Mouse (Mus musculus) embryonic facial prominence, embryonic 13.5 days (tissue): Measurements from ENCODE around the gene Raet1e. TPM values are rescaled to one million over a fixed set of nuclear protein-coding genes. Genes with fewer than 3 reads are reported as not detected.
A peak's percentile ranks its signal among the peaks of the same experiment; 100 is the strongest.
"Not testable (repeated sequence)": the region's sequence is repeated elsewhere in the genome, so short reads cannot be mapped to it uniquely, and the experiment has no call there.

Experiments
- ATAC-seq: fragments of 200-750 bp; cut with Nextera tagmentation; 2 replicates; pipeline ENCODE4 v1.8.0; 2017; ENCODE audit warnings: low read depth; ENCODE audit not compliant: insufficient number of reproducible peaks, insufficient read depth, low FRiP score, low TSS enrichment
- H3K27ac ChIP-seq: fragments of 300-500 bp; sonication (generic); 2 replicates; pipeline ENCODE4 v1.5.1; 2015; ENCODE audit warnings: moderate library complexity, mild to moderate bottlenecking, inconsistent platforms
- H3K27me3 ChIP-seq: fragments of 300-500 bp; sonication (generic); 2 replicates; pipeline ENCODE4 v1.6.1; 2015; ENCODE audit warnings: mild to moderate bottlenecking, inconsistent platforms
- H3K36me3 ChIP-seq: fragments of 300-500 bp; sonication (generic); 2 replicates; pipeline ENCODE4 v1.6.1; 2015; ENCODE audit warnings: mild to moderate bottlenecking, inconsistent platforms
- H3K4me1 ChIP-seq: fragments of 300-500 bp; sonication (generic); 2 replicates; pipeline ENCODE4 v1.6.1; 2015; ENCODE audit warnings: inconsistent platforms
- H3K4me2 ChIP-seq: fragments of 300-500 bp; sonication (generic); 2 replicates; pipeline ENCODE4 v1.6.1; 2015; ENCODE audit warnings: moderate library complexity, mild to moderate bottlenecking, inconsistent platforms
- H3K4me3 ChIP-seq: fragments of 300-500 bp; sonication (generic); 2 replicates; pipeline ENCODE4 v1.5.1; 2015; ENCODE audit warnings: mild to moderate bottlenecking, inconsistent platforms
- H3K9ac ChIP-seq: fragments of 300-500 bp; sonication (generic); 2 replicates; pipeline ENCODE4 v1.6.1; 2015; ENCODE audit warnings: mild to moderate bottlenecking, inconsistent platforms
- H3K9me3 ChIP-seq: fragments of 300-500 bp; sonication (generic); 2 replicates; pipeline ENCODE4 v1.6.1; 2016; ENCODE audit warnings: inconsistent platforms
- WGBS: fragments of 180-500 bp; shearing (Covaris S2); methylation state at CpG from one replicate; pipeline ENCODE4 v1.1.7; 2015; ENCODE audit warnings: mixed read lengths; 5-methylcytosine and 5-hydroxymethylcytosine counted together
- polyA plus RNA-seq: library from polyadenylated mRNA; unstranded; fragments of >200 nt; fragmentation: Nextera tagmentation; extraction: Ambion mirVana; gene quantifications from 2 replicates; pipeline ENCODE4 v1.2.1, GENCODE M21; 2015

Raet1e gene
- polyA plus RNA-seq, 1 experiment from 2014 or later: 5.8 TPM

DNA sequence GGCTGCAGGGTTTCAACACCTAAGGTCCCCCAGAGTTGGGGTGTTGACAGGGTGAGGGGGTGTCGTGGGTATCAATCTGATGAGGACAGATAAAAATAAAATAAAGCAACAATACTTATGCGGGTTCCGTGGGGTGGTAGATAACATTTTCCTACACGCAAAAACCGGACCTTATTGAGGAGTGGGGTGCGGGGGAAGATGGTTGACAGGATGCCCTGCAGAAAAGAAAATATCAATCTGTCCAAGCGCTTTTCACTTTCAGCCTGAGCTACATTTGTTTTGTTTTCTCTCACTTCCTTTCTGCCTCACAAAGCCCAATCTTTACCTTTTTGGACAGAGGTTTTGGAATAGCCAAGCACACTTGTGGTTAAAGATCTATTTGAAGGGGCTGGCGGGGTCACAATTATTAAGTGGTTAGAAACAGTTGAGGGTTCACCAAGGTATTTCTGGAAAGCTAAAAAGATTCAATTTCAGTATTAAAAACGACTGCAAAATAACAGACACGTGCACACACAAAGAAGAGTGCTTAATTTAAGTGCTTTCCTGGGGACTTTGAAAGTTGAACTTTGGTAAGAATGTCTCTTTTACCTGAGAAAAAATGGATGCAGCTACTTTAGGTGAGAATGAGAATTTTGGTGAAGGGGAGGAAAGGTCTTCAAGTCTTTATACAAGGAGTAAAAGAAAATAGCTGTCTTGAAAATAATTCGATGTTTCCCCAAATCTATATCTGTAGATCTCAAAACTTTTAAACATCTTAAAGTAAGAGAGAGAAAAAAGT lies 6.3 kb upstream of the Raet1e start:
- H3K9ac ChIP-seq, H3K36me3 ChIP-seq, H3K9me3 ChIP-seq, H3K4me3 ChIP-seq, H3K27ac ChIP-seq, H3K4me2 ChIP-seq, ATAC-seq: not testable (repeated sequence)
- H3K27me3 ChIP-seq: peaks cover 67% of the 10 kb centered on the region
- peaks cover 18% of the 10 kb centered on the region for H3K4me1 ChIP-seq
- 3% methylated on average over 11 of the region's 11 CpGs for WGBS

DNA sequence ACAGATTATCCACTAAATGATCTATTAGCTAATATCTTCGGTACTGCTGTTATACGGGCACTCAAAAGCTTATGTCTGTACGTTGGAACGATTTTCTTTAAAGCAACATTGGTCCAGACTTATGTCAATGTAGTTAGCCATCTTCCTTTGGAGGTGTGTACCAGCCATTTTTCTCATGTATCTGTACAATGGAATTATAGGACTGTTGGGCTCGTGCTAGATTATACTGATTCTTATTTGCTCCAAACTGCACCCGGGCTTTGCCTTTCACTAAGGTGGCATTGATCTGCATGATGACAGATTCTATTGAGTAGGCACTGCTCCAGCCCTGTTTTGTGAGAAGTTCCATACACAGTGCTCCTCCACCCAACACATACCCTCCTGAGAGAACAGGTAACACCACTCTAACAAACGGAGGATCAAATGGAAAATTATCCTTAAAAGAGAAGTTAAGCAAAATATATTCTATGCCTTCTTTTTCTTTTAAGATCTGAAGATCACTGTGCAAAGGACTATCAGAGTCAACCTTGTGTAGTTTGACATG lies 5.2 kb upstream of the Raet1e start:
- not testable (repeated sequence) for ATAC-seq, H3K9me3 ChIP-seq, H3K9ac ChIP-seq, H3K36me3 ChIP-seq, H3K4me2 ChIP-seq, H3K4me3 ChIP-seq, H3K27ac ChIP-seq
- peaks cover 77% of the 10 kb centered on the region for H3K27me3 ChIP-seq
- H3K4me1 ChIP-seq: peaks cover 19% of the 10 kb centered on the region
- WGBS: 7% methylated on average over 7 of the region's 7 CpGs

DNA sequence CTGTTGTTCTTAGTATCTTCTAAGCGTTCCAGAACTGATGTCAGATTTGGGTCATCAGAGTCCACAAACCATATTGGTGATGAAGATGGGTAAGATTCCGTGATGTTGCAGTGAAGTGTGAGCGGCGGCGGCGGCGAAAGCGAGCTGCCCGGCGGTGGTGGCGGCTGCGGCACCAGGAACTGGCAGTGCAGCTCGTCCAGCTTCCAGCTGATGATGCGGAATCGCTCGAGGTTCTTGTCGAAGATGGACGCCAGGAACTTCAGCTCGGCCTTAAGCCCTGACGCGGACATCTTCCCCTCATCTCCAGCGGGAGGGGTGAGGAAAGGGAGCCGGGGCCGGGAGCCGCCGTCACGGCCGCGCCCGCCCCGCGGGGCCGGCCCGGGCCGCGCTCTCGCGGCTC lies 4.2 kb upstream of the Raet1e start:
- peak overlapping the region; percentile 56 for H3K4me2 ChIP-seq
- H3K27me3 ChIP-seq: peaks cover 86% of the 10 kb centered on the region
- not testable (repeated sequence) for ATAC-seq

DNA sequence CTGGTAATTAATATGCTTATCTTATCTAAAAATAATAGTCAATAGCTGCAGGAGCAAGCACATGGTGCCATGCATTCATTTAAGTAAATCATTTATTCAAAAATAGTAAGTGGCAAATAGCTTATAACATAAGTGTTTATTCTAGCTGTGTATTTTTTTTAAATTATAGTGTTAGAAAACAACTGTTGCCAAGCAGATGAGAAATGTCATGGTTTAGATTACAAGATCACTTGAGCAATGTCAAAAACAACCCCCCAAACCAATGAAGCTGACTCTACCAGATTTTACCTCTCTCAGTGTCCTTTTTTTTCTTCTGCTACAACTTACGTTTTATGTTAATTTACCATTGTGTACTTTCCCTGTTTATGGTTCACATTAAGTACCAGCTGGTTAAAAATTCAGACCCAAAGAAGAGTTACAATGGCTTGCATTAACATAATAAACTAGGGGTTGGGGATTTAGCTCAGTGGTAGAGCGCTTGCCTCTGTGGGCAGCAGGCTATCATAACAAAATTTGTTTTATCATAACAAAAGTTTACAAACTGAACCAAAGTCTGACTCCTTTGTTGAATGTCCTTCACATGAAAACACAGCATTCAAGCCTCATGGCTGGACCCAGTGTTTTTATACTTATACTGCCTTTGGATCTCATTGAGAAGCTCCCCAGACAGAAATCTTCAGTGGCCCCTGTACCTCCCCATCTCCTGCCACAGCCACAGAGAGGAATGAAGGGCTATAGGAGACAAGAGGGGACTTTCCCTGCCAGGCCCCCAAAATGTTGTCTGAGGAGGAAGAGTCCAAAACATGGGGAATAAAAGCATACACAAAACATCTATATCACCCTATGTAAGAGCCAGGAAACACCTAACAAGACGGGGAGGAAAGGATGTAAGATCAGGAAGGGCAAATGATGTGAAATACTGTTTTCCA lies 3.2 kb upstream of the Raet1e start:
- Histone ChIP-seq H3K36me3 (no peaks in the 10 kb centered on the region), H3K27ac (no peak overlapping the region), H3K9ac (no peak overlapping the region), H3K4me2 (no peak overlapping the region), H3K4me1 (peaks cover 23% of the 10 kb centered on the region), H3K27me3 (peaks cover 88% of the 10 kb centered on the region), H3K9me3 (no peaks in the 10 kb centered on the region), H3K4me3 (no peak overlapping the region)
- WGBS: 7% methylated on average over 3 of the region's 3 CpGs
- ATAC-seq: no peak

More for the DNA sequence above, 4.2 kb upstream of the Raet1e start:
- peak overlapping the region; percentile 31 for H3K4me3 ChIP-seq
- H3K9me3 ChIP-seq, H3K27ac ChIP-seq, H3K36me3 ChIP-seq: not testable (repeated sequence)
- H3K9ac ChIP-seq: 0 out of 2 replicates have a peak overlapping the region, but pooled peaks have one; percentile 36
- H3K4me1 ChIP-seq: peaks cover 27% of the 10 kb centered on the region
- WGBS: under 1% methylated on average over 38 of the region's 38 CpGs

DNA sequence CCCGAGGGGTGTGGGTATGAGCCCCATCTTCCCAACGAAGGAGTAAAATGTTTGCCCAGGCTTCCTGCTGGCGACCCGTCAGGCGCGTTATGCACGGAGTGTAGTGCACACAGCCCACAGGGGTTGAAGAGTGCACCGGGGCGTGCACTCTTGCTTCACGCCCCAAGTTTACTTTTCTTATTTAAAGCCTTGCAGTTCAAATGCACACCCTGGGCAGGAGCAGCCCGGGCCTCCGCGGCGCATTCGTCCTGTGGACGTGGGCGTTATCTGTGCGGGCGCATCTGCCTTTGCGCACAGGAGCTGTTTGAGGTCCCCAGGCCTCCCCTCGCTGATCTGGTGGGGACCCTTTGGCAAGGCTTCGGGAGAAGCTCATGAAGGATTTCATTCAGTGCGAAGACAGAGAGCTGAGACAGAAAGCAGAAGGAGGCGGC lies 777 bp downstream of the Raet1e start:
- Histone ChIP-seq H3K4me3 (peak overlapping the region; percentile 37), H3K9me3 (no peaks in the 10 kb centered on the region), H3K36me3 (no peaks in the 10 kb centered on the region), H3K4me1 (peaks cover 12% of the 10 kb centered on the region), H3K27me3 (peaks cover 83% of the 10 kb centered on the region), H3K27ac (no peak overlapping the region), H3K4me2 (peak overlapping the region; percentile 57), H3K9ac (no peak overlapping the region)
- ATAC-seq: no peak
- WGBS: under 1% methylated on average over 24 of the region's 24 CpGs

DNA sequence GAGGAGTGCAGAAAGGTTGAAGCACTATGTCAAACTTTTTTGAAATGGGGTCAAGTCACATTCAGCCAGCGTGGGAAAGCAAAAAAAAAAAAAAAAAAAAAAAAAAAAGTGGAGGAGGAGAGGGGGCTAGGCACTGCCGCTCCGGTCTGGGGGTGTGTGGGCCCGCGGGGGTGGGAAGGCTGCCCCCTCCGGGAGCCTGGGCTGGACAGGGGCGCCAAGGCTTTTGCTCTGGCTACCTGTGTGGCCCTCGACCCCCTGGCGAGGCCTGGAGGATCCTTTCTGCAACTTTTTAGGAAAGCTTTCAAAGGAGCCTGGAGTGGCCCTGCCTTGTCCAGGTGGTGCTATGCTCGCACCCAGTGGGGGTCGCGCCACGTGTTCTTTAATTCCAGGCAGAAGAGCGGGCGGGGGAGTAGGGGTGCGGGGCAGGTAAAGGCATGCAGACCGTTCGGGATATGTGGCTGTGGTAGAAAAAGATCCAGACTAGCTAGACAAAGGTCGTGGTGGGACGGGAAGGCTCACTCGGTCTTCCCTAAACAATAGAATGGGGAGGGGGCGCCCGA lies 1.3 kb downstream of the Raet1e start:
- Histone ChIP-seq H3K4me3 (no peak overlapping the region), H3K9me3 (no peaks in the 10 kb centered on the region), H3K4me2 (no peak overlapping the region), H3K27ac (no peak overlapping the region), H3K27me3 (peaks cover 80% of the 10 kb centered on the region), H3K4me1 (peaks cover 12% of the 10 kb centered on the region), H3K9ac (no peak overlapping the region), H3K36me3 (no peaks in the 10 kb centered on the region)
- WGBS: 2% methylated on average over 23 of the region's 23 CpGs
- ATAC-seq: no peak

DNA sequence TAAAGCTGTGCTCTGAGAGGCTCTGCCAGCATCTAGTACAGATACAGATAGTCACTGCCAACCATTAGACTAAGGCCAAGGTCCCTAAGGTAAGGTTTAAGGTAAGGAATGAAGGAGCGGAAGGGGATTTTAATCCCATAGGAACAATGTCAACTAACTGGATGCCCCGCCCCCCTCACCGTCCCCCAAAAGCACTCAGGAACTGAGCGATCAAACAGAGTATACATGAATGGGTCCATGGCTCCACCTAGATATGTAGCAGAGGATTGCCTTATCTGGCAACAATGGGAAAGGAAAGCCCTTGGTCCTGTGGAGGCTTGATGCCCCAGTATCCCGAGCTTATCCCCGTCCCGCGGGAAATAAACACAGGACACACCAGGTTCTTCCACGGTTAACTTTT lies 4.9 kb downstream of the Raet1e start:
- H3K27ac ChIP-seq, H3K9ac ChIP-seq, ATAC-seq, H3K36me3 ChIP-seq, H3K9me3 ChIP-seq, H3K4me1 ChIP-seq: not testable (repeated sequence)
- WGBS: 6% methylated on average over 9 of the region's 9 CpGs
- Histone ChIP-seq H3K27me3 (peaks cover 47% of the 10 kb centered on the region), H3K4me3 (peak overlapping the region; percentile 17; the same call in 1 of the 2 replicates), H3K4me2 (peak overlapping the region; percentile 50)

DNA sequence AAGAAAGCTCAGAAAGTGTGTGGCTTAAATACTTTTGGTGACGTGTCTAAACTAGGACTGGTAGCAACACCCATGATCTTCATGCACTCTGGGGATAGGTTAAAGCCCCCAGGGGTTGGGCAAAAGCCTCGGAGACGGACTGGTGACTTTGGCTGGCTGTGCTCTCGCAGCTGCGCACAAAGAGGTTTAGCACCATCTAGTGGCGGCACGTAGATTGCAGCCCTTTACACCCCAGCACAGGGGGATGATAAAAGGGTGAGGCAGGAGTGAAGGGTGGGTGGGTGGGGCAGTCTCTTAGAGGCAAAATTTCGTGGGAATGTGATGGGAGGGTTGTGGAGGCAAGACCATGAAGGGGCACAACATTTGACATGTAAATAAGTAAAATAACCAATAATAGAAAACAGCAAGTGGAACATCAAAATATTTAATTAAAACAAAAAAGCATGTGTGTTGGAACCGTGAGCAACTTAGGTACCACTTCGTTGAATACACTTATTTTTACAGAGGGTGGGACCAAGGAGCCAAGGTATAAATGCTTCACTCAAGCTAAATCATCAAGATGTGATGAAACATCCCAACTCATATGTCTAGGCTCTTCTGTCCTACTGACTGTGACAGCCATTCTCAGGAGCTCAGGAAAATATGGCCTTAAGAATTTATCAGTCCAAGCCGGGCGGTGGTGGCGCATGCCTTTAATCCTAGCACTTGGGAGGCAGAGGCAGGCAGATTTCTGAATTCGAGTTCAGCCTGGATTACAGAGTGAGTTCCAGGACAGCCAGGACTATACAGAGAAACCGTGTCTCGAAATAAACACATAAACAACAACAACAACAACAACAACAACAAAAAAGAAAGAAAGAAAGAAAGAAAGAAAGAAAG lies 5.6 kb downstream of the Raet1e start:
- H3K27ac ChIP-seq, H3K4me1 ChIP-seq, H3K36me3 ChIP-seq, H3K9me3 ChIP-seq, ATAC-seq, H3K9ac ChIP-seq: not testable (repeated sequence)
- H3K4me2 ChIP-seq: peak overlapping the region; percentile 50
- WGBS: 35% methylated on average over 16 of the region's 16 CpGs
- H3K4me3 ChIP-seq: peak overlapping the region; percentile 17; the same call in 1 of the 2 replicates
- H3K27me3 ChIP-seq: peaks cover 40% of the 10 kb centered on the region

DNA sequence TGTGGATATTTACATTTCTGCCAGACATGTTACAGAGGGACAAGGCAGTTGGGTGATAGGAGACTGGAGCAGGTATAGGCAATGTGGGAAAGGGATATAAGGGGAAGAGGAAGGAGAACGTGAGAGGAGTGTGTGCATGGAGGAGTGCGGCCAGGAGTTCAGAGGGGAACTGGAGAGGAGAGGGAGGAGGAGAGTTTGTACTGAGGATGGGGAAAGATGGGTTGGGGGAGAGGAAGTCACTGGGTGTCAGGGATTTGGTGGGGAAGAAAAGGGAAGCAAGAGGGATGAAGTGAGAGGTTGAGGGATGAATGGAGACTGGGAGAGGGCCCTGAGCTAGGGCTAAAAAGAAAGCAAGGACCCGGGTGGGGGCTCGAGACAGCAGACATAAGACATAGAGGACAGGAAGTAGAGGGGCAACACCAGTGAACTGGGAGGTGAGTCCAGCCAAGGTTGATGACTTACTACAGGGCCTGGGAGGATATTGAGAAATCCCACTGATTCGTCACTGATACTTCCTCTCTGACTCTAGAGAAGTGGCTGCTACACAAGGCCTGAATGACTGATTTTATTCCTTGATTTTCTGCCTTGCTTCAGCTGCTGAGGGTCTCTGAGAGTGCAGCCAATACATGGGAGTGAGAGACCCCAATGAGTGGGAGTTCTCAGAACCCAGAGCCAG lies 7.1 kb downstream of the Raet1e start:
- H3K4me2 ChIP-seq, H3K9me3 ChIP-seq, H3K36me3 ChIP-seq, H3K9ac ChIP-seq, ATAC-seq, H3K4me1 ChIP-seq, H3K4me3 ChIP-seq, H3K27ac ChIP-seq: not testable (repeated sequence)
- WGBS: 60% methylated on average over 5 of the region's 5 CpGs
- peaks cover 27% of the 10 kb centered on the region for H3K27me3 ChIP-seq

DNA sequence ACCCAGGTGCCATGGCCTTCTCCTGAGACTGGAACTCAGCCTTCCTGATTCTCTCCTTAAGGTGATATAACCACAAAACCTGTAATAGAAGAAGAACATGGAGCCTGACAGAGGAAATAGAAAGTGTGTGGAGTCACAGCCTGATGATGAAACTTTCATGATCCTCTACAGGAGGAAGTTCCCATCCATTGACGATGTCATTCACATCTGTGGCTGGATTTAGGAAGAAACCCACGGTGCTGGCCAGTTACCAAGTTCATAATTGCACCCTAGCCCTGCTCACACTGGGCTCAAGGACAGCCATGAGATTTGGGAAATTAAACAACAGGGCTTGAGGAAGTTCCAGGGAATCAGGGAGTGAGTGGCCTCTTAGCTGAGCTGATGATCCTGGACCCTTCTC lies 7.7 kb downstream of the Raet1e start:
- not testable (repeated sequence) for H3K36me3 ChIP-seq, ATAC-seq, H3K4me1 ChIP-seq, H3K4me2 ChIP-seq, H3K9ac ChIP-seq, H3K9me3 ChIP-seq, H3K27ac ChIP-seq, H3K4me3 ChIP-seq
- 70% methylated on average over 2 of the region's 2 CpGs for WGBS
- peaks cover 21% of the 10 kb centered on the region for H3K27me3 ChIP-seq
